Mouse (Mus musculus): ENCODE measurements around the gene Mcrip1. TPM values are rescaled to one million over a fixed set of nuclear protein-coding genes. Genes with fewer than 3 reads are reported as not detected.

The Mcrip1 gene
- polyA plus RNA-seq, 1 experiment, result 153 TPM

DNA sequence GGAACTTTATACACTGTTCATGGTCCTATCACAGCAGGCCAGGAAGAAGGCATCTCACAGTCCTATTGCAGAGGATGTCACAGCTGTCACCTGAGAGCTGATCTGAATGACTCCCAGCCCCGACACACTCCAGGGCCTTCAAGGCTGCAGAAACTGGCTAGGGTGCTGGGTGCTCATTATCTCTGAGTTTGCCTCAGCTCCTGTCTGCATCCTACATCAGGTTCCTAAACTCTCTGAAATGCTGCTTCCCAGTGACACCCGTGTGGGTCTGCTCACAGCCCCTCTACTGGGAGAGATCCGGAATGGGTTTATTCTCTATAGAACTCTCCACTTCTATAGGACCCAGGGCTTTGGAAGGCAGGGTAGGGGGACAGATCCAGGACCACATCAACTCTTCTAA lies 1.3 kb downstream of the Mcrip1 start:
- no peak for DNase-seq (ENCODE audit: extremely low spot score in 1 of 2, low spot score in 1 of 2)

- DNase-seq (ENCODE audit: extremely low spot score in 1 of 2, low spot score in 1 of 2), result peak in 1 of 2 experiments; percentile 18
Measured at GRCm38 (mm10) chr11:120547469-120547868, 2.1 kb downstream of the Mcrip1 start.

- DNase-seq (ENCODE audit: extremely low spot score in 1 of 2, low spot score in 1 of 2), result no peak
Measured at GRCm38 (mm10) chr11:120545964-120546363, 3.6 kb downstream of the Mcrip1 start.

GRCm38 (mm10) chr11:120542376-120542775 lies 7.2 kb downstream of the Mcrip1 start:
- no peak for DNase-seq (ENCODE audit: extremely low spot score in 1 of 2, low spot score in 1 of 2)

DNA sequence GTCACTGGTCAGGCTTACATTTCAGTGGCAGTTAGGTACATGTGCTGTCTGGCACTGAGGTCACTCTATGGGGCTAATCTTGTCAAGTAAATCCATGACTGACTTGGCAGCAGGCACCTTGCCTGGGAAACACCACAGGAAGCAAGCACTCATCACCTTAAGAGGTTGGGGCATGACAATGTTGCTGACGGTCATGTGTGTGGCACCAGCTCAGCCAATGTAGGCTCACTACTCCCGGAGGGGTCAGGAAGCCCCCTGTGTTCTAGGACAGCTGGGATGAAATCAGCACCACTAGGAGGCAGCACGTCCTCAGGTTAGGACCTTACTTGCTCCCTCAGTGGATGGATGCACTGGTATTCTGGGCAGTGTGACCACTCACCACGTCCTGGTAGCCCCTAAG lies 7.6 kb downstream of the Mcrip1 start:
- no peak for DNase-seq (ENCODE audit: extremely low spot score in 1 of 2, low spot score in 1 of 2)

DNA sequence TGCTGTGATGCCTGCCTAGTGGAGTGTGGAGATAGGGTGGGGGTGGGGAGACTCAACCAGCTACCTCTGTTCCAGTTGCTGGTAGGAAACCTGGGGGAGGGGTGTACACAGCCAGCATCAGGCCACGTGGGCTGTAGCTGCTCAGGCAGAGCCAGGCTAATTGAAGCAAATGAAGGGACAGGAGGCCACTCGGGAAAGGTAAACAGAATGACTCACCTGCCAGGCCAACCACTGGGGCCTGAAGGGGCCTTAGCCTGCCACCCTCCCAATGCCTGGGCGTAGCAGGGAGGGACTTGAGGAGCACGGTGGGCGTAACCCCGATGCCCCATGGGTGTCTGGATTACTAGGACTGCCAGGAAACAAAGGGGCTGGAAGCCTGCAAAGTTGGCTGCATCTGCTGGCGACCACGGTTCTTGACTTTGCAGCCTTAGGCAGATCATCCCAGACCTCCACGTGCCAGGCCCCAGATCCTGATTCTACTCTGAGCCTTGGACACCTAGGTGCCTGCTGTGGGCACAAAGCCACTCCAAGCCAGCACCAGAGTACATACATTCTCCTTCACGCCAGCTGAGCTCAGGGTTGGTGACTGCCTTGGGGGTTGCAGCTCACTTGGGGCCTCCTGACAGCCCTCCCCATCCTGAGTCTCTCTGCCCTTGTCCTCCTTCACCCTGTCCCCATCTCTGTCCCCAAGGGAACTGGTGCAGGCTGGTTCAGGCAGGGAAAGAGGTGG lies 10.1 kb downstream of the Mcrip1 start:
- DNase-seq (ENCODE audit: extremely low spot score in 1 of 2, low spot score in 1 of 2), result no peak

GRCm38 (mm10) chr11:120538955-120539284 lies 10.6 kb downstream of the Mcrip1 start:
- DNase-seq (ENCODE audit: extremely low spot score in 1 of 2, low spot score in 1 of 2), result no peak

DNA sequence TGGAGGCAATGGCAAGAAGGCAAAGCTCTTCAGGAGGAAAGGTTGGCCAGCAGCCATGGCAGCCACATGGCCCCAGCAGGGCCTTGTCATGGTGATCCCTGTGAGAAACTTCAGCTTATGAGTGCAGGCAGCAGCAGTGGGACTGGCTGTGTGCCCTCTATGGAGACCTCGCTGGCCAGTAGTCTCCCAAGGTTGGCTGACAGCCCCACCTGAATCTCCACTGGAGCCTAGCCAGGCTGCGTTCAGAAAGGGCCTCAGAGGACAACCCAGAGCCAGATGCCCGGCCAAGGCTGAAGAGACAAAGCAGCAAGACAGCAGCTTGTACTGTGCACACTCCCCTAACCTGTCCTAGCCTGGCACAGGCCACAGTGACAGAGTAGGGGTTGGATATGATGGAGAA lies 11.0 kb downstream of the Mcrip1 start:
- no peak for DNase-seq (ENCODE audit: extremely low spot score in 1 of 2, low spot score in 1 of 2)

- DNase-seq (ENCODE audit: extremely low spot score in 1 of 2, low spot score in 1 of 2), result no peak
Measured at GRCm38 (mm10) chr11:120535804-120536203, 13.7 kb downstream of the Mcrip1 start.

GRCm38 (mm10) chr11:120535145-120535544 lies 14.4 kb downstream of the Mcrip1 start:
- DNase-seq (ENCODE audit: extremely low spot score in 1 of 2, low spot score in 1 of 2), result no peak

GRCm38 (mm10) chr11:120534093-120534492 lies 15.4 kb downstream of the Mcrip1 start:
- no peak for DNase-seq (ENCODE audit: extremely low spot score in 1 of 2, low spot score in 1 of 2)

- DNase-seq (ENCODE audit: extremely low spot score in 1 of 2, low spot score in 1 of 2), result no peak
Measured at GRCm38 (mm10) chr11:120531646-120532045, 17.9 kb downstream of the Mcrip1 start.

- no peak for DNase-seq (ENCODE audit: extremely low spot score in 1 of 2, low spot score in 1 of 2)
Measured at GRCm38 (mm10) chr11:120530085-120530964, 19.2 kb downstream of the Mcrip1 start, which contains the start of gene Gcgr. Gene Gcgr, plus strand, starts transcription at chr11:120530699.

GRCm38 (mm10) chr11:120528903-120529302 lies 20.6 kb downstream of the Mcrip1 start:
- DNase-seq (ENCODE audit: extremely low spot score in 1 of 2, low spot score in 1 of 2), result no peak

DNA sequence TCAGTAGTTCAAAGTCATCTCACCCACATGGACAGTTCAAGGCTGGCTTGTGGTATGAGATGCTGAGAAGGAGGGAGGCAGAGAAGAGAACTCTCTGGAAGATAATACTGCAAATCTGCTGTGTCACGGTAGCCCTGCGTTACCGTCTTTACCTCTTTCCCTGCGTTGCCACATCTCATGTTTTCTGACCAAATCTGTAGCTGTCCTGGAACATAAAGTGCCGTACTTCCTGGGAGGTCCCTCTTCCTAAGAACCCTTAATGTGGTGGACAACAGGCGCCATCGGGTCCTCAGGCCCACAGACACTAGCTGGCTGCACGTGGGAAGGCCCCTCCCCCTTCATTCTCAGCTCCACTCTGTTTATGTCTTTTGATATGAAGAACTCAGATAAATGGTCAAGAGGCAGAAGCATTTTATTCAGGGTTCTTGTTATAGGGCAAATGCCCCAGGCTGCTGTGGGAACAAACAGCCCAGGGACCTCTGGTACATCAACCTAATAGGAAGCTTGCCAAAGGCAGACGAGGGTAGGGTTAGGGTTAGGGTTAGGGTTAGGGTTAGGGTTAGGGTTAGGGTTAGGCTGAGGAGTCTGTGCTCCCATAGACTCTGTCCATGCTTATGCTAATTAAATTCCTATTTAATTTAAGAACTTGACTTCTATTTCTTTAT lies 21.7 kb downstream of the Mcrip1 start:
- no peak for DNase-seq (ENCODE audit: extremely low spot score in 1 of 2, low spot score in 1 of 2)

DNA sequence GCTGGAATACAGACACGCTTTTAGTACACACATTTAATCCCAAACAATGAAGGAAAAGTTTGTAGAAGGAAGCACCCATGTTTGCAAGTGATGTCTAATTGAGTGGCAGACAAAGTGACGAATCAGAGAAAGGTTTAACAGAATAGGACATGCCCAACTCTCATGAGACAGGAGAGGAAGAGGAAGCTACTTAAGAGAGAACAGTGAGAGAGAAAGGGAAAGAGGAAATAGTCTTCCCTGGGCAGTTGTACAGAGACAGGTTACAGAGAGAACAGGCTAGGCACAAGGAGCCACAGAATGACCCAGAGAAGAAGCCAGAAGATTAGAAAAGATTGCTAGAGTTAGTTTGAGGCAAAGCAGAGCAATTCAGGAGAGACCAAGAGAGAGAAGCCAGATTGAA lies 23.6 kb downstream of the Mcrip1 start:
- DNase-seq (ENCODE audit: extremely low spot score in 1 of 2, low spot score in 1 of 2), result no peak

DNA sequence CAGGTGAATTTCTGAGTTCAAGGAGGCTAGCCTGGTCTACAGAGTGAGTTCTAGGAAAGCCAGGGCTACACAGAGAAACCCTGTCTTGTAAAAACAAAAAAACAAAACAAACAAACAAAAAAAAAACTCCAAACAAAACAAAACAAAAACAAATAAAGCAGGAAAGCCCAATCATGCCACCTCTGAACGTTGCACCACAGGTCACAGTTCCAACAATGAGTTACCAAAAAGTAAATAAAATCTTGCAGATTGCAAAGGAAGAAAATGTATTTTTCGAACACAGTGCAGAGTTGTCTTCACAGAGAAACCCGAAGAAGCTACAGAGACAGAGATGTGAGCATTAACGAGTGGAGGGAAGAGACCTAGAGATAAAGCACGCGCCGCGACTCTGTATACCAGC lies 26.9 kb downstream of the Mcrip1 start:
- DNase-seq (ENCODE audit: extremely low spot score in 1 of 2, low spot score in 1 of 2), result no peak

DNA sequence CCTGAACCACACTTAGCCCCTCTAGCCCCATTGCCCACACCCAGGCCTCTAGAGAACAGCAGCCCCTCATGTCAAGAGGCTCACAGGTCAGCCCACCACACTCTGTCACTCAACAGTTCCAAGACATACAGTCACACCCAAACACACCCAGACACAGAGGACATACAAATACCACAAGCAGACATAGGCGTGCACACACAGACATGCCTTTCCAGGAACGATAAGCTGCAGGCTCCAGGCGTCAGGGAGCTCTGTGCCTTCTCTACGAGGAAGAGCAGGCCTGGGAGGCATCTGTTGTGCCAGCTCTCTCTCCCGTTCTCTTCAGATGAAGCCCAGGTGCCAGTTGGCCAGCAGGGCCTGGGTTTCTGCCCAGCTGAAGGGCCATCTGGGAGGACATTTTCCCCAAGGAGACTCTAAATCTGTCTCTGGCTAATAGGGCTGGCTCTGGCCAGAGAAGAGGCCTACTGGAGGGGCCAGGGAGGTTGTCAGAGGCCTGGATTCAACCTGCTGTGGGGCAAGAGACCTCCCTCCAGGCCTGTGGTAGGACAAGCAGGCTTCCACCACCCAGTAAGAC lies 28.5 kb downstream of the Mcrip1 start:
- DNase-seq (ENCODE audit: extremely low spot score in 1 of 2, low spot score in 1 of 2), result no peak

GRCm38 (mm10) chr11:120520498-120520897 lies 29.0 kb downstream of the Mcrip1 start:
- DNase-seq (ENCODE audit: extremely low spot score in 1 of 2, low spot score in 1 of 2), result no peak

DNA sequence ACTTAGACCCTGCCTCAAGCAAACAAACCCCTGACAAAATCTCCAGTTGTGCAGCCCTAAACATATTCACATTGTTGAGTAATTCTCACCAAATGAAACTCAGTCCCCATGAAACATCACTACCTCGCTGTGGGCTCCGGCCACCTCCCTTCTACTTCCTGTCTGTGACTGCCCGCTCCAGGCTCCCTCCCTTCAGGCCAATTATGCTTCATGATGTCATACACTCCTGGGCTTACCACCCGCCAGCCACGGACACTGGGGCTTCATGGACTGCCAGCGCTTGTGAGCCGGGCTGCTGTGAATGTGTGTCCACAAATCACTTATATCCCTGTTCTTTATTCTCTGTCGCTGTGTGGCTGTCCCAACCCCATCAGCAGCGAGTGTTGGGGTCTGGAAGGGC lies 29.8 kb downstream of the Mcrip1 start:
- no peak for DNase-seq (ENCODE audit: extremely low spot score in 1 of 2, low spot score in 1 of 2)

GRCm38 (mm10) chr11:120518558-120518957 lies 31.0 kb downstream of the Mcrip1 start:
- DNase-seq (ENCODE audit: extremely low spot score in 1 of 2, low spot score in 1 of 2), result no peak
